28 mouse cellular contexts compared by ENCODE assay signal in genomic region chr1:74818509-74818908, GRCm38 (mm10). TPM values are rescaled to one million over a fixed set of nuclear protein-coding genes. Genes with fewer than 3 reads are reported as not detected.
"Had no signal": no experiment of that assay in that cellular context is flagged by ENCODE, and none has a peak within 500 bp of the region (broad histone marks: within the 10 kb centered on the region; RNA-seq: fewer than 3 reads in every experiment).

No protein-coding gene starts in this region.

- H3K4me1 ChIP-seq: limb, embryonic 12.5 days had no signal

- H3K27me3 ChIP-seq: heart, embryonic 13.5 days; heart, embryonic 15.5 days; hindbrain, embryonic 12.5 days; liver, embryonic 15.5 days had no signal

- H3K36me3 ChIP-seq: heart, embryonic 13.5 days; heart, embryonic 15.5 days; hindbrain, embryonic 10.5 days; hindbrain, embryonic 12.5 days; kidney, embryonic 15.5 days; limb, embryonic 10.5 days; limb, embryonic 12.5 days; liver, embryonic 13.5 days; liver, embryonic 15.5 days had no signal

- H3K9ac ChIP-seq: heart, embryonic 13.5 days; heart, embryonic 15.5 days; hindbrain, embryonic 12.5 days; hindbrain, embryonic 14.5 days; kidney, embryonic 15.5 days; limb, embryonic 12.5 days; liver, embryonic 13.5 days; liver, embryonic 15.5 days had no signal

- H3K27ac ChIP-seq: gastrocnemius, adult 2 months; heart, embryonic 13.5 days; heart, embryonic 15.5 days; hindbrain, embryonic 10.5 days; hindbrain, embryonic 12.5 days; hindbrain, embryonic 14.5 days; kidney, embryonic 15.5 days; kidney, postnatal 0 days; layer of hippocampus, adult 2 months; left cerebral cortex, adult 2 months; limb, embryonic 10.5 days; limb, embryonic 12.5 days; liver, embryonic 13.5 days; liver, embryonic 15.5 days had no signal

- H3K4me3 ChIP-seq: gastrocnemius, adult 2 months; heart, embryonic 15.5 days; hindbrain, embryonic 12.5 days; kidney, embryonic 15.5 days; layer of hippocampus, adult 2 months; limb, embryonic 12.5 days; liver, embryonic 13.5 days; liver, embryonic 15.5 days had no signal

- H3K9me3 ChIP-seq: heart, embryonic 13.5 days; heart, embryonic 15.5 days; hindbrain, embryonic 10.5 days; hindbrain, embryonic 12.5 days; kidney, embryonic 15.5 days; limb, embryonic 10.5 days; limb, embryonic 12.5 days; liver, embryonic 13.5 days; liver, embryonic 15.5 days had no signal

- DNase-seq: gastrocnemius, adult 2 months; gastrocnemius, postnatal 10 days; gastrocnemius, postnatal 25 days; heart, adult 18-20 months; heart, postnatal 14 days; heart, postnatal 4 days; kidney, adult 11 months; kidney, adult 2 months; kidney, adult 9 months; kidney, postnatal 14 days; kidney, postnatal 36 days; liver; liver, embryonic 13.5 days had no signal

RNA-seq across cellular contexts. Expression of gene Wnt10a, which starts 27.2 kb away (rescaled TPM):
- total RNA-seq: gastrocnemius, postnatal 25 days; granulocyte monocyte progenitor cell, adult 5-6 weeks; heart, adult 18-20 months; heart, postnatal 14 days; heart, postnatal 4 days had no signal
- polyA plus RNA-seq: heart, embryonic 11.5 days; heart, embryonic 13.5 days; heart, embryonic 15.5 days; heart, postnatal 0 days; liver, embryonic 13.5 days; liver, embryonic 15.5 days had no signal

RNA-seq across cellular contexts. Expression of gene Cdk5r2, which starts 36.2 kb away (rescaled TPM):
- total RNA-seq: gastrocnemius, adult 2 months; gastrocnemius, postnatal 25 days; granulocyte monocyte progenitor cell, adult 5-6 weeks; heart, adult 18-20 months; heart, postnatal 14 days; heart, postnatal 4 days had no signal
- polyA plus RNA-seq: heart, embryonic 13.5 days; heart, embryonic 15.5 days; heart, postnatal 0 days; kidney, postnatal 0 days; limb, embryonic 10.5 days; limb, embryonic 12.5 days; liver, embryonic 13.5 days; liver, embryonic 15.5 days had no signal
